Mouse (Mus musculus): Measurements from ENCODE around the gene Mfsd1.

Gene Mfsd1

DNA sequence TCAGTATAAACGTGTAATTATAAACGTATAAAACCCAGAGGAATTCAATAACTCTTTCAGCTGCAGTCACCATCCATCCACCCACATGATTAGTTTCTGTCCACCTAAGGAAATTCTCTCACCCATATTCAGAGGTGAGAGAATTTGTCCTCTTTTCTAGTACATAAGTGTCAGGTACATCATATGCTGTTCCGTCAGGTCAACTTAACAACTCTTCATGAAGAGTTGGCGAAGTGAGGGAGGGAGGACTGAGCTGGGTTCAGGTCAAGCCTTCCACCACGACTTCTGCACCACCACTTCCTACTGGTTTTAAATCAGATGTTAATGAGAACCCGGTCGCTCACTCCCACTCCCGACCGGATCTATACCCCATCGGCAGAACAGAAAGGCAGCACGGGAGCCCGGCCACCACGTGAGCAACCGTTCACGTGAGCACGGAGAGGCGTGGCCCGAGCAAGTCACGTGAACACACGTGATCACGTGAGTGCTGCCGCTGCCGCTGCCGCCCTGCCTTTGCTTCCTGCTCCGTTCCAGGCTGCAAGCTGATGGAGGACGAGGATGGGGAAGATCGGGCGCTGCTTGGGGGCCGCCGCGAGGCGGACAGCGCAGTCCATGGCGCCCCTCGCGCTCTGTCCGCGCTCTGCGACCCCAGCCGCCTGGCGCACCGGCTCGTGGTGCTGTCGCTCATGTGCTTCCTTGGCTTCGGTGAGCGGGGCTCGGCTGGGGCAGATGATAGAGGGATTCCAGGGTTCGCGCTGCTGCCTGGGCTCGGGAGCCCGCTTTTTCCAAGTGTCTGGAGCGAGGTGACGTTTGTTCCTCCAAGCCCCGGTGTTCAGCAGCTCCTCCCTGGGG, at the start of gene Mfsd1:
Gene Mfsd1 (plus strand): TSS at position 469 of the 852 bp plus-strand sequence.
- DNase-seq (ENCODE audit: low read depth, low spot score), result peak; percentile 96

DNA sequence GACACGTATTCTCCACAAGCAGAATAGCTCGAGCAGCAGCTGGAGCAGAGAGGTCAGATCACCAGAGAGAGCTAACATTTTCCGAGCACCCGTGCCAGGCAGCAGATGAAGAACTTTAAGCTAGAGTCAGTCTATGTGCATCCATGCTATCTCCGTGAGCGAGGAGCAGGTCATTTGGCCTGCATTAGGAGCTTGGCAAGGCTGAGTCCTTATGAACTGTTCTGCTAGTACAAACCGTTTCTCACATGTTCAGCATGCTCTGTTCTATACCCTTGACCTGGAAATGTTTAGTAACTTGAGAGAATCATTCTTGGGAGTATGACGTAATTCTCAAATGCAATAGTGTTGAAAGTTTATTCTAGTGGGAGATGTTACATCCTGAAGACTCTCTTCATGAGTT, 38.9 kb upstream of the Mfsd1 start:
- DNase-seq (ENCODE audit: low read depth, low spot score), result no peak

- DNase-seq (ENCODE audit: low read depth, low spot score), result no peak
Observed at GRCm38 (mm10) chr3:67551193-67551592, 31.3 kb upstream of the Mfsd1 start.

DNA sequence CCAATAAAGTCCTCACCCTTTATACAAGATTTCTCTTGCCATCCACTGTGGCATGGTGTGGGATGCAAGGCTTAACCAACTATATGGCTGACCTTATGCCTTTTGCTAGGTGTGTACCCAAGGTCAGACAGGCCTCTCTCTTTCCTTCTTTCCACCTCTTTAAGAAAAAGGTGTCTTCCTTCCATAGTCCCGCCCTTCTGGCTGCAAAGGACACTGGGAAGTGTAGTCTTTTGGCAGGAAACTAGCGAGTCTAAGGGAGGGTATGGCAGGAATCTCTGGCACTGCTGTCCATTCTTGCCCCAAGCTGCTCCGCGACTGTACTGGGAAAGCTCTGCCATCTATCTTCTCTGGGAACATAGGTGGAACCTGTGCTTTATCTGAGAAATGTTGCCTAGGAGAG, 29.3 kb upstream of the Mfsd1 start:
- DNase-seq (ENCODE audit: low read depth, low spot score), result no peak

DNA sequence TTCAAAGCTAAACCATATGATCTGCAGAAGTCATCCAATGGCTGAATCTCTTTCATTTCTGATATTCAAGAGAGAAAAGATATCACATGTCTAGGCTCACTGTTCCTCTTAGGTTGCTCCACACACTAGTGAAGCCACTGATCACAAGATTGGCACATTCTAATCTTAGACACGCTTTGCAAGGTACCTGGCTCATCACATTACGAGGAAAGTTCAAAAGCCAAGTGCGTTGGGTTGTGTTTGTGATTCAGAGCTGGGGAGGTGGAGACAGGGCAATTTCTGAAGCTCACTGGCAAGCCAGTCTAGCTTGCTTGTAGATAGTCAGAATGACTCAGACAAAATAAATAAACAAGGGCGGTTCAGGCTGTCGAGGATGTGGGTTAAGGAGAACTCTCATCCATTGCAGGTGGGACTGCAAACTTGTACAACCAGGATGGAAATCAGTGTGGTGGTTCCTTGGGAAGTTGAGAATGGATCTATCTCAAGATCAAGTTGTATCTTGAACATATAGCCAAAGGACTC, 28.6 kb upstream of the Mfsd1 start:
- DNase-seq (ENCODE audit: low read depth, low spot score), result no peak

DNA sequence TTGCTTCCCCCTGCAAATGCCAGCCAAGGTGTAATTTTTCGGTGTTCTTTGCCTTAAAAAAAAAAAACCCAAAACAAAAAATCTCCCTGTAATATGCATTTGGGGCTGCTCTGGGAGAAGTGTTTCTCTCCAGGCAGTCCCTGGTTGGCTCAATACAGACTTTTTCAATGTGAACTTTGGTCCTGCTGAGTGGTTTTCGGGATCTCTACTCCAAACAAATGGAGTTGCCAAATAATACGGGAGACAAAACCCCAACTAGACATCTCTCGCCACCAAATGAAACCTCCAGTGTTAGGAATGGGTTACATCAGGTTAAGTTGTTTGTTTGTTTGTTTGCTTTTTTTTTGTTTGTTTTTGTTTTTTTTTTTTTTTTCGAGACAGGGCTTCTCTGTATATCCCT, 27.3 kb upstream of the Mfsd1 start:
- DNase-seq (ENCODE audit: low read depth, low spot score), result no peak

DNA sequence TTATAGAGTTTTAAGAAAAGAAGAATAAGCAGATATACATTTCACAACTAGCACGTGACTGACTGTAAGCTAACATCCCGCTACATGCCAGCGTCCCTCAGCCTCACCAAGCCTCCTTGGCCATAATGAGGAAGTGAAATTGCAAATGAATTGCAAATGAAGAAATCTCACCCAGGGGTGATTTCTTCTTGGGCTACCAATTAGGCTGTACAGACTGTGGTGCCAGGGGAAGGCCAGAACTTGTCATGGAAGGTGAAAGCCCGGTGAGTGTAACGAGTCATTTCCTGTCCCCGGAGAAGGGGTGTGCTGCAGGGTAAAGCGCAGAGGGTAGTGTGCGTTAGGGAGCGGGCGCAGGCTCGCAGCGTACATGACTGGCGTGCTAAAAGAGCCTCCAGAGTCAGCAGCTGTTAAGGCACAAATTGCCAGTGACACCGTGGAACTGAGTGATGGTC, 25.3 kb upstream of the Mfsd1 start:
- DNase-seq (ENCODE audit: low read depth, low spot score), result peak; percentile 52

- DNase-seq (ENCODE audit: low read depth, low spot score), result no peak
Observed at GRCm38 (mm10) chr3:67557718-67558354, 24.7 kb upstream of the Mfsd1 start.

- no peak for DNase-seq (ENCODE audit: low read depth, low spot score)
Observed at GRCm38 (mm10) chr3:67564731-67565357, 17.7 kb upstream of the Mfsd1 start.

GRCm38 (mm10) chr3:67565540-67566227, 16.9 kb upstream of the Mfsd1 start:
- DNase-seq (ENCODE audit: low read depth, low spot score), result no peak

DNA sequence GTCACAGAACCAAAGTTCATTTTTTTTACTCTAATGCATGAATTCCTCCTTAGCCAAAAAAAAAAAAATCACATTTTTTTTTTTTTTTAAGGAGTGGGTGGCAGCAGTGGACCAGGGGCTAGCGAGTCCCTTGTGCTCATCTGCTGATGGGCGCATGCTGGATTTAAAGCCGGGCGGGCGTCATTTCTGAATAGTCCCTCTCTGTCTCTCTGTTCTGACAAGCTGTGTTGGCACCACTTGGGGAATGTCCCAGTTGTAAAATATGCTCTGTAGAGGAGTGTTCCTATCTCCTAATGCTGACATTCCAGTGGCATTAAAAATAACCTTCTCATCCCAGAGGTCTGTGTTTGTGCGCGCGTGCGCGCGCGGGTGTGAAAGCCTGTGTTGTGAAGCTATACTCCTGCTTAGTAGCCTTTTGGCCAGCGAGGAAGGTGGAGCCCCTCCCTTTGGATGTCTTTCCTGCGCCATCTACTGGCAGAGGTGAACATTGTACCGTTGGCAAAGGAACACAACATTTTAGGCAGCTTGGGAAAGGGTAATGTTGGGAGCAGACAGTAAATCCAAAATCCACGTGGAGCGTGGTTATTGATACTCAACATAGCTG, 14.4 kb upstream of the Mfsd1 start:
- peak; percentile 81 for DNase-seq (ENCODE audit: low read depth, low spot score)

GRCm38 (mm10) chr3:67572918-67573317, 9.6 kb upstream of the Mfsd1 start:
- peak; percentile 65 for DNase-seq (ENCODE audit: low read depth, low spot score)

DNA sequence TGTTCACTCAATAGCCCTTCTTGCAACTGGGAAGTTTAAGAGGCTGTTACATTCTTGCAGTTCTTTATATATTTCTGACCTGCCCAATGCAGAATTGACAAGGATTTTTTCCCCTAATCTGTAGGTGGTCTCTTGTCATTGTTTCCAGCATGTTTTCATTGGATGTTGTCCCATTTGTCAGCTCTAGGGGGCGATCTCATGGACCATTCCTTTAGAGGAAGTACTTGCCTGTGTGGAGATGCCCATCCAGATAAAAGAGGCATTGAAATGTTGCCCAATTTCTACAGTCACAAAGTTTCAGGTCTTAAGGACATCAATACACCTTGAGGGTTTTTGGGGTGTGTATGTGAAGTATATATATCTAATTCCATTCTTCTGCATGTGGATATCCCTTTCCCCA, 9.0 kb upstream of the Mfsd1 start:
- no peak for DNase-seq (ENCODE audit: low read depth, low spot score)

DNA sequence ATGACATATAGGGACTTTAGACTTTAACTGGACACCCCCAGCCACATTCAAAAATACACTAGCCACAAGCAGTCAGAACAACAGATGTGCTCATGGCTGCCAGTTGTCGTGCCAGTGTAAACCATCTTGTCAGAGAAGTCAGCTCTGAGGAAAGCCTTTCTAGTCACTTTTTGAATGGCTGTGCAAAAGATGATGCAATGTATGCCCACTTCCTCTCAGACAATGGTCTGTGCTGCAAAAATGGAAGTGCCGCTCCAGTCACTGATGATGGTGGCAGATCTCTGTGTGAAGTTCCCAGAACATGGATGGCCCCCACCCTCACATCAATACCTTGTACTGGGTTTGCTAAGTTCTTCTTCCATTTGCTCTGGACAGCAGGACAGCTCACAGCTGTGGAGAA, 6.3 kb upstream of the Mfsd1 start:
- DNase-seq (ENCODE audit: low read depth, low spot score), result no peak

DNA sequence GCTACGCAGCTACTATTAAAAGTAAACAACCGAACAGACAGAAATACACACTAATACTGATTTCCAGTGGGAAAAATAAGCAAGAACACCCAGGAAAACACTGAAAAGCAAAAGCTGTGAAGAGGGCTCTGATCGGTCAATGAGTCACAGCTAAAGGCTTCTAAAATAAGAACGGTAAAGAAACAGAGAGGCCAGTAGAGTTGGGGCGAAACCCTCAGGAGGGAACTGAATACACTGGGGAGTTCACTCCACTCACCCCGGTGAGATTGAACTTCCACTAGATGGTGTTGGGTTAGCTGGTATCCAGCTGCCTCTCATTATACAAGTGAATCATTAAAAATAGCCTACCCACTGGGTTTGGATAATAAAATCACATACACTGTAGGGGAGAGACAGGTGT, 5.8 kb upstream of the Mfsd1 start:
- DNase-seq (ENCODE audit: low read depth, low spot score), result no peak

GRCm38 (mm10) chr3:67583125-67583845, 744 bp downstream of the Mfsd1 start:
- no peak for DNase-seq (ENCODE audit: low read depth, low spot score)

DNA sequence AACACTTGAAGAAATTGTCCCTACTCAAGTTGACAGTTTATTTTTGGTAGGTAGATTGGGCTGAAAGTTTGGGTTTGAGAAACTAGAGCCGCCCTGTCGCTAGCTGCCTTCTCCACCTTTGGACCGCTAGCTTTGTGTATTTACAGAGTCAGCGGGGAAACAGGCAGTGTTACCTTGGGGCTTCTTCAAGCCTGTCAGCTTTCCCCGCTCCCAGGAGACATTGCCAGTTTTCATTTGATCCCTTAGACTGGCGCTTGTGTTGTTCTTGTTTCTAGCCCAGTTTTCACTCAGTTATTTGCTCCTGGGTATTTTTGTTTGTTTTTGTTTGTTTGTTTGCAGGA, 1.3 kb downstream of the Mfsd1 start:
- DNase-seq (ENCODE audit: low read depth, low spot score), result no peak

- no peak for DNase-seq (ENCODE audit: low read depth, low spot score)
Observed at GRCm38 (mm10) chr3:67586511-67586910, 4.0 kb downstream of the Mfsd1 start.

GRCm38 (mm10) chr3:67587430-67587829, 4.9 kb downstream of the Mfsd1 start:
- no peak for DNase-seq (ENCODE audit: low read depth, low spot score)

- no peak for DNase-seq (ENCODE audit: low read depth, low spot score)
Observed at GRCm38 (mm10) chr3:67601616-67602138, 19.1 kb downstream of the Mfsd1 start.

DNA sequence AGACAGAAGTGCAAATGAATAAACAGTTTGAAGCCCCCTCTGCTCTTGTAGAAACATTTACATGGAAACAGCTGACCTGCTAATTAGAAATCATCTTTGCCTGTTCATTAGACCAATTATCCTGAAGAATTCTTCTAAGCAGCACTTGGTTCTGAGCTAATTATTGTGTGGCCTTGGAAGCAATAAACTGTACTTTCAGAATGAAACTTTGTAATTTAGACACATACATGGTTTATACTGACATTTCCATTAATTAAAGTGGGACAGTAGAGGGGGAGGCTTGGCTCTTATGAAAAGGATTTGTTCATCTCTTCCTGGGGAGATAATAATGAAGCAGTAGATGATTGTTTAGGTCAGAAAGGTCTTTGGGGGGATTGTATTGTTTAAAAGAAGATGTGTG, 35.7 kb downstream of the Mfsd1 start:
- DNase-seq (ENCODE audit: low read depth, low spot score), result no peak
